Mouse (Mus musculus): ENCODE data around the gene Rhot1.

DNA sequence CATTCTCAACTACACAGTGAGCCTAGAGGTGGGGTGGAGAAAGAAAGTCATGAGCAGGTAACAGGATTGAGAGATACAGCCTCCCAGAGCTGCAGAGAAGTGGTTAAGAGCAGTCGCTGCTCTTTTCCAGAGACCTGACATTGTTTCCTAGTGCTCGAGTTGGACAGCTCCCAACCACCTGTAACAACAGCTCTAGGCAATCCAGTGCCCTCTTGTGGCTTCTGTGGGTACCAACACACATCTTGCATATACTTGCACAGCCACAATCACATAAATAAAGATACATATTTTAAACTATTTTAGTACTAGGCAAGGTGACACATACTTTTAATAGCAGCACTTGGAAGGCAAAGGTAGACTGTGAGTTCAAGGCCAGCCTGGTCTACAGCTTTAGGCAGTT is 82.2 kb downstream of the Rhot1 start:
- TF ChIP-seq POLR2A (IDR thresholded peaks at IDR 0.05; ENCODE audit: low read depth, low read length) (no peak), CTCF (IDR thresholded peaks at IDR 0.05; ENCODE audit: extremely low read depth, insufficient read depth, insufficient read length, insufficient replicate concordance) (no peak)

Data from spleen, adult 2 months (tissue).